Mouse (Mus musculus) liver, embryonic 14.5 days (tissue): ENCODE results near the gene Slc30a9.
A peak's percentile ranks its signal among the peaks of the same experiment; 100 is the strongest.

Experiments used
- CTCF ChIP-seq: IDR thresholded peaks from 2 replicates; pipeline ENCODE4 v1.5.1; 2016; ENCODE audit warnings: antibody characterized with exemption, low read depth, control low read depth
- EP300 ChIP-seq: IDR thresholded peaks from 2 replicates; pipeline ENCODE4 v1.6.1; 2016; ENCODE audit warnings: antibody characterized with exemption, low read depth

- TF ChIP-seq CTCF (no peak), EP300 (peak; percentile 74)
Observed at GRCm38 (mm10) chr5:67307659-67308222, 986 bp downstream of the Slc30a9 start.
